Mouse (Mus musculus): ENCODE data around the gene Tas2r125. TPM values are rescaled to one million over a fixed set of nuclear protein-coding genes. Genes with fewer than 3 reads are reported as not detected.

The Tas2r125 gene
- polyA plus RNA-seq (2015; fragmentation: Nextera tagmentation; extraction: Ambion mirVana): not detected in 2 replicates

GRCm38 (mm10) chr6:132909351-132909750 is at the start of gene Tas2r125:
Gene Tas2r125 (plus strand): TSS chr6:132909651.

GRCm38 (mm10) chr6:132867708-132868107 is 41.7 kb upstream of the Tas2r125 start, which contains the start of gene Tas2r110:
Gene Tas2r110 (plus strand): TSS chr6:132868008.

GRCm38 (mm10) chr6:132892711-132893110 is 16.7 kb upstream of the Tas2r125 start, which contains the start of gene Tas2r113:
Gene Tas2r113 (plus strand): TSS chr6:132893011.

DNA sequence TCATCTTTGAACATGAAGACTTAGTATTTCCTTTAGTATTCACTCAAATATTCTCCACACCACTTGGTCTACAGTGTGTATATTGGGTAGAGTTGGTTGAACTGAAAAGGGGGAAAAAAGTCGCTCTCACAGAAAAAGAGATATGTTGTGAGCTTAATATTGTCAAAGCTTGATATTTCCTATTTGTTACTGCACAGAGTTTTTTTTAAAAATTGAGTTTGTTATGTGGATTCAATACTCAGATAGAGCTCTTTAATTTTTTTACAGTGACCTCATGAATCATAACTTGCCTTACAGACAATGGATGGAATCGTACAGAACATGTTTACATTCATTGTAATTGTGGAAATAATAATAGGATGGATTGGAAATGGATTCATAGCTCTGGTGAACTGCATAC is 41.4 kb downstream of the Tas2r125 start, which contains the start of gene Tas2r129:
TSS of gene Tas2r129 (plus strand) at position 301 of the 400 bp plus-strand sequence.

DNA sequence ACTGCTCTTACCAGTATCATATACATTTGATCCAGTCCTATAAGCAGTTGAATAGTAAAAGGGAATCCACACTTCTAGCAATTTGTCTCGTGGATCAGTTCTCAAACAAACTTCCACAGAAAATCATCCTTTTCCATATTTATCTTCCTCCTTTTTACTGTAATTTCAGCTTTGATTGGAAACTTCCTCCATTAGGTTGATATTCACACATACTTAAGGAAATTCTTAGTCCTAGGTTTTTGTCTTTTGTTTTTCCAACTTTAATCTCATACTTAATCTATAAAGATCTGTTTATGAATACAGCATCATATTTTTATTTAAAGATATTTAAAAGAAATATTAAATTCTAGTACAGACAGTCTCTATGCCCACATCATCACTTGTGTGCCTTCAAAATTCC is 48.4 kb downstream of the Tas2r125 start, which contains the start of gene Tas2r131:
TSS of gene Tas2r131 (minus strand) at position 101 of the 400 bp plus-strand sequence.

Other genes starting within 250 kb of the Tas2r125 start
- not detected in 2 replicates for gene Tas2r121, start 208.6 kb upstream of the Tas2r125 start, polyA plus RNA-seq (2015; fragmentation: Nextera tagmentation; extraction: Ambion mirVana)
- gene Tas2r122, start 197.7 kb upstream of the Tas2r125 start, polyA plus RNA-seq (2015; fragmentation: Nextera tagmentation; extraction: Ambion mirVana): not detected in 2 replicates
- gene Tas2r115, start 171.6 kb upstream of the Tas2r125 start, polyA plus RNA-seq (2015; fragmentation: Nextera tagmentation; extraction: Ambion mirVana): not detected in 2 replicates
- gene Tas2r124, start 154.9 kb upstream of the Tas2r125 start, polyA plus RNA-seq (2015; fragmentation: Nextera tagmentation; extraction: Ambion mirVana): not detected in 2 replicates
- not detected in 2 replicates for gene Tas2r102, start 147.5 kb upstream of the Tas2r125 start, polyA plus RNA-seq (2015; fragmentation: Nextera tagmentation; extraction: Ambion mirVana)
- gene Tas2r136, start 131.5 kb upstream of the Tas2r125 start, polyA plus RNA-seq (2015; fragmentation: Nextera tagmentation; extraction: Ambion mirVana): not detected in 2 replicates
- not detected in 2 replicates for gene Tas2r117, start 106.8 kb upstream of the Tas2r125 start, polyA plus RNA-seq (2015; fragmentation: Nextera tagmentation; extraction: Ambion mirVana)
- not detected in 2 replicates for gene Tas2r123, start 62.5 kb upstream of the Tas2r125 start, polyA plus RNA-seq (2015; fragmentation: Nextera tagmentation; extraction: Ambion mirVana)
- gene Tas2r116, start 54.2 kb upstream of the Tas2r125 start, polyA plus RNA-seq (2015; fragmentation: Nextera tagmentation; extraction: Ambion mirVana): not detected in 2 replicates
- gene Tas2r110, start 41.6 kb upstream of the Tas2r125 start, polyA plus RNA-seq (2015; fragmentation: Nextera tagmentation; extraction: Ambion mirVana): not detected in 2 replicates
- not detected in 2 replicates for gene Tas2r113, start 16.6 kb upstream of the Tas2r125 start, polyA plus RNA-seq (2015; fragmentation: Nextera tagmentation; extraction: Ambion mirVana)
- gene Tas2r129, start 41.5 kb downstream of the Tas2r125 start, polyA plus RNA-seq (2015; fragmentation: Nextera tagmentation; extraction: Ambion mirVana): not detected in 2 replicates
- gene Tas2r131, start 48.3 kb downstream of the Tas2r125 start, polyA plus RNA-seq (2015; fragmentation: Nextera tagmentation; extraction: Ambion mirVana): not detected in 2 replicates
- gene Tas2r109, start 71.3 kb downstream of the Tas2r125 start, polyA plus RNA-seq (2015; fragmentation: Nextera tagmentation; extraction: Ambion mirVana): not detected in 2 replicates
- not detected in 2 replicates for gene Tas2r103, start 127.5 kb downstream of the Tas2r125 start, polyA plus RNA-seq (2015; fragmentation: Nextera tagmentation; extraction: Ambion mirVana)
- gene Tas2r140, start 146.2 kb downstream of the Tas2r125 start, polyA plus RNA-seq (2015; fragmentation: Nextera tagmentation; extraction: Ambion mirVana): not detected in 2 replicates
- gene Smim10l1, start 195.3 kb downstream of the Tas2r125 start, polyA plus RNA-seq (2015; fragmentation: Nextera tagmentation; extraction: Ambion mirVana): 32.3 and 38.9 TPM in 2 replicates